Mouse (Mus musculus) MEL (cell line): ENCODE measurements around the gene Spag7. TPM values are rescaled to one million over a fixed set of nuclear protein-coding genes. Genes with fewer than 3 reads are reported as not detected.

Experiments
- DNase-seq: peaks from one replicate; pipeline ENCODE4 v3.0.0; 2011; ENCODE audit warnings: low read depth, low spot score
- H3K27ac ChIP-seq: 2 replicates; pipeline ENCODE4 v1.5.1; 2012; ENCODE audit warnings: low read depth, mild to moderate bottlenecking, control low read depth, low read length, moderate library complexity; ENCODE audit not compliant: control insufficient read depth
- H3K27me3 ChIP-seq, 2 experiments: fragments of 150-350 bp in 1 of 2; sonication (generic) in 1 of 2; 2 replicates each; pipeline ENCODE4 v1.6.1; 2012; ENCODE audit warnings: low read length in 2 of 2, mild to moderate bottlenecking in 2 of 2, improper control_type of control experiment in 1 of 2, moderate library complexity in 1 of 2; ENCODE audit not compliant: insufficient read depth in 2 of 2, control insufficient read depth in 1 of 2
- H3K36me3 ChIP-seq, 2 experiments: 2 replicates each; pipeline ENCODE4 v1.6.1; 2012 to 2014; ENCODE audit warnings: low read length in 2 of 2, improper control_type of control experiment in 1 of 2, inconsistent platforms in 1 of 2, mild to moderate bottlenecking in 1 of 2; ENCODE audit not compliant: insufficient read depth in 2 of 2, control insufficient read depth in 1 of 2
- H3K4me1 ChIP-seq, 2 experiments: fragments of 150-350 bp in 1 of 2; sonication (generic) in 1 of 2; 2 replicates each; pipeline ENCODE4 v1.6.1; 2012; ENCODE audit warnings: low read length in 2 of 2, improper control_type of control experiment in 1 of 2, mild to moderate bottlenecking in 1 of 2; ENCODE audit not compliant: insufficient read depth in 2 of 2, control insufficient read depth in 1 of 2
- H3K4me3 ChIP-seq, 2 experiments: fragments of 150-350 bp in 1 of 2; sonication (generic) in 1 of 2; 2 replicates each; pipeline ENCODE4 v1.5.1; 2012; ENCODE audit warnings: low read depth in 2 of 2, low read length in 2 of 2, mild to moderate bottlenecking in 2 of 2, moderate library complexity in 2 of 2, control low read depth in 1 of 2, improper control_type of control experiment in 1 of 2; ENCODE audit not compliant: control insufficient read depth in 1 of 2, insufficient read depth in 1 of 2
- H3K79me2 ChIP-seq: 2 replicates; pipeline ENCODE4 v1.6.1; 2012; ENCODE audit warnings: mild to moderate bottlenecking, low read length, moderate library complexity; ENCODE audit not compliant: control insufficient read depth, poor library complexity, insufficient read depth
- H3K9ac ChIP-seq: 2 replicates; pipeline ENCODE4 v1.6.1; 2012; ENCODE audit warnings: low read depth, mild to moderate bottlenecking, control low read depth, low read length, moderate library complexity; ENCODE audit not compliant: control insufficient read depth, poor library complexity, severe bottlenecking
- H3K9me3 ChIP-seq: fragments of 150-350 bp; sonication (generic); replicated peaks from 2 replicates; pipeline ENCODE4 v1.6.1; 2012; ENCODE audit warnings: mild to moderate bottlenecking, low read length, improper control_type of control experiment, moderate library complexity; ENCODE audit not compliant: insufficient read depth
- BHLHE40 ChIP-seq: IDR thresholded peaks from 2 replicates; pipeline ENCODE4 v1.6.1; 2012; ENCODE audit warnings: low read depth, mild to moderate bottlenecking, inconsistent platforms, low read length, improper control_type of control experiment, borderline replicate concordance
- CHD1 ChIP-seq: IDR thresholded peaks from 2 replicates; pipeline ENCODE4 v1.6.1; 2012; ENCODE audit warnings: low read depth, mild to moderate bottlenecking, inconsistent platforms, low read length, improper control_type of control experiment
- CHD2 ChIP-seq: IDR thresholded peaks from 2 replicates; pipeline ENCODE4 v1.6.1; 2011; ENCODE audit warnings: low read length, improper control_type of control experiment
- ELF1 ChIP-seq: IDR thresholded peaks from 2 replicates; pipeline ENCODE4 v1.6.1; 2014; ENCODE audit warnings: low read depth, mild to moderate bottlenecking, inconsistent platforms, low read length, improper control_type of control experiment, moderate library complexity
- ETS1 ChIP-seq: IDR thresholded peaks from 2 replicates; pipeline ENCODE4 v1.6.1; 2012; ENCODE audit warnings: low read depth, mild to moderate bottlenecking, inconsistent platforms, low read length, improper control_type of control experiment, moderate library complexity
- GABPA ChIP-seq: IDR thresholded peaks from 2 replicates; pipeline ENCODE4 v1.6.1; 2012; ENCODE audit warnings: low read depth, mild to moderate bottlenecking, inconsistent platforms, low read length, improper control_type of control experiment, moderate library complexity
- GATA1 ChIP-seq: IDR thresholded peaks from 2 replicates; pipeline ENCODE4 v1.6.1; 2011; ENCODE audit warnings: low read depth, low read length, improper control_type of control experiment
- HCFC1 ChIP-seq: IDR thresholded peaks from 2 replicates; pipeline ENCODE4 v1.6.1; 2012; ENCODE audit warnings: low read depth, mild to moderate bottlenecking, inconsistent platforms, low read length, improper control_type of control experiment, moderate library complexity
- JUND ChIP-seq: IDR thresholded peaks from 2 replicates; pipeline ENCODE4 v1.6.1; 2011; ENCODE audit warnings: low read depth, mild to moderate bottlenecking, improper control_type of control experiment, low read length
- KAT2A ChIP-seq: conservative IDR thresholded peaks from 2 replicates; pipeline ENCODE4 v1.6.1; 2012; ENCODE audit warnings: low read depth, low read length, improper control_type of control experiment, inconsistent platforms
- MAFK ChIP-seq: IDR thresholded peaks from 2 replicates; pipeline ENCODE4 v1.6.1; 2011; ENCODE audit warnings: low read depth, mild to moderate bottlenecking, low read length, improper control_type of control experiment, borderline replicate concordance
- MAX ChIP-seq: IDR thresholded peaks from 2 replicates; pipeline ENCODE4 v1.6.1; 2011; ENCODE audit warnings: low read length, improper control_type of control experiment
- MAZ ChIP-seq: IDR thresholded peaks from 2 replicates; pipeline ENCODE4 v1.6.1; 2012; ENCODE audit warnings: low read depth, mild to moderate bottlenecking, inconsistent platforms, low read length, improper control_type of control experiment
- MEF2A ChIP-seq: IDR thresholded peaks from 2 replicates; pipeline ENCODE4 v1.6.1; 2014; ENCODE audit warnings: low read depth, mild to moderate bottlenecking, inconsistent platforms, low read length, improper control_type of control experiment; ENCODE audit not compliant: poor library complexity, insufficient replicate concordance, severe bottlenecking; ENCODE audit errors: extremely low read depth
- MXI1 ChIP-seq: IDR thresholded peaks from 2 replicates; pipeline ENCODE4 v1.6.1; 2011; ENCODE audit warnings: mild to moderate bottlenecking, low read depth, low read length, improper control_type of control experiment
- MYB ChIP-seq: IDR thresholded peaks from 2 replicates; pipeline ENCODE4 v1.6.1; 2011; ENCODE audit warnings: mild to moderate bottlenecking, low read depth, low read length, improper control_type of control experiment
- MYC ChIP-seq: IDR thresholded peaks from 2 replicates; pipeline ENCODE4 v1.6.1; 2011; ENCODE audit warnings: low read depth, mild to moderate bottlenecking, low read length, improper control_type of control experiment, moderate library complexity
- NELFE ChIP-seq: IDR thresholded peaks from 2 replicates; pipeline ENCODE4 v1.6.1; 2011; ENCODE audit warnings: low read depth, low read length, improper control_type of control experiment
- NRF1 ChIP-seq: IDR thresholded peaks from 2 replicates; pipeline ENCODE4 v1.6.1; 2014; ENCODE audit warnings: low read depth, mild to moderate bottlenecking, inconsistent platforms, low read length, improper control_type of control experiment, moderate library complexity; ENCODE audit not compliant: poor library complexity, insufficient read depth, severe bottlenecking
- POLR2A ChIP-seq, 2 experiments: IDR thresholded peaks; 2 replicates each; pipeline ENCODE4 v1.6.1; 2011 to 2012; ENCODE audit warnings: low read length in 2 of 2, mild to moderate bottlenecking in 2 of 2, control low read depth in 1 of 2, improper control_type of control experiment in 1 of 2, low read depth in 1 of 2, moderate library complexity in 1 of 2; ENCODE audit not compliant: control insufficient read depth in 1 of 2, insufficient read depth in 1 of 2, poor library complexity in 1 of 2
- POLR2AphosphoS2 ChIP-seq: IDR thresholded peaks from 2 replicates; pipeline ENCODE4 v1.6.1; 2011; ENCODE audit warnings: low read length, improper control_type of control experiment
- POLR2AphosphoS5 ChIP-seq: IDR thresholded peaks from 2 replicates; pipeline ENCODE4 v1.6.1; 2012; ENCODE audit warnings: low read depth, borderline replicate concordance, mild to moderate bottlenecking, inconsistent platforms, low read length, moderate library complexity, mixed read lengths
- RAD21 ChIP-seq: IDR thresholded peaks from 2 replicates; pipeline ENCODE4 v1.6.1; 2011; ENCODE audit warnings: mild to moderate bottlenecking, low read depth, low read length, improper control_type of control experiment
- RCOR1 ChIP-seq: IDR thresholded peaks from 2 replicates; pipeline ENCODE4 v1.6.1; 2012; ENCODE audit warnings: low read depth, mild to moderate bottlenecking, inconsistent platforms, low read length, improper control_type of control experiment
- SIN3A ChIP-seq: IDR thresholded peaks from 2 replicates; pipeline ENCODE4 v1.6.1; 2012; ENCODE audit warnings: low read length, improper control_type of control experiment, inconsistent platforms
- SMC3 ChIP-seq: IDR thresholded peaks from 2 replicates; pipeline ENCODE4 v1.6.1; 2011; ENCODE audit warnings: low read depth, low read length, improper control_type of control experiment
- TAL1 ChIP-seq: IDR thresholded peaks from 2 replicates; pipeline ENCODE4 v1.6.1; 2012; ENCODE audit warnings: mild to moderate bottlenecking, inconsistent platforms, low read length, moderate library complexity, mixed read lengths
- TBP ChIP-seq: IDR thresholded peaks from 2 replicates; pipeline ENCODE4 v1.8.0; 2011; ENCODE audit warnings: low read depth, low read length, improper control_type of control experiment
- TCF12 ChIP-seq: IDR thresholded peaks from 2 replicates; pipeline ENCODE4 v1.6.1; 2014; ENCODE audit warnings: low read depth, mild to moderate bottlenecking, inconsistent platforms, low read length, improper control_type of control experiment, moderate library complexity
- UBTF ChIP-seq: IDR thresholded peaks from 2 replicates; pipeline ENCODE4 v1.6.1; 2012; ENCODE audit warnings: low read depth, mild to moderate bottlenecking, inconsistent platforms, low read length, improper control_type of control experiment, moderate library complexity, borderline replicate concordance; ENCODE audit not compliant: insufficient read depth
- USF1 ChIP-seq: IDR thresholded peaks from 2 replicates; pipeline ENCODE4 v1.6.1; 2014; ENCODE audit warnings: low read depth, mild to moderate bottlenecking, inconsistent platforms, low read length, improper control_type of control experiment, moderate library complexity
- USF2 ChIP-seq, 2 experiments: IDR thresholded peaks; 2 replicates each; pipeline ENCODE4 v1.6.1; 2011 to 2012; ENCODE audit warnings: improper control_type of control experiment in 2 of 2, low read length in 2 of 2, borderline replicate concordance in 1 of 2, inconsistent platforms in 1 of 2, low read depth in 1 of 2, mild to moderate bottlenecking in 1 of 2; ENCODE audit not compliant: insufficient read depth in 1 of 2
- ZC3H11A ChIP-seq: IDR thresholded peaks from 2 replicates; pipeline ENCODE4 v1.6.1; 2012; ENCODE audit warnings: low read depth, mild to moderate bottlenecking, inconsistent platforms, low read length, improper control_type of control experiment
- ZKSCAN1 ChIP-seq: IDR thresholded peaks from 2 replicates; pipeline ENCODE4 v1.6.1; 2012; ENCODE audit warnings: low read depth, mild to moderate bottlenecking, inconsistent platforms, low read length, improper control_type of control experiment, moderate library complexity
- ZMIZ1 ChIP-seq: IDR thresholded peaks from 2 replicates; pipeline ENCODE4 v1.6.1; 2012; ENCODE audit warnings: low read depth, mild to moderate bottlenecking, inconsistent platforms, low read length, improper control_type of control experiment, moderate library complexity
- ZNF384 ChIP-seq: IDR thresholded peaks from 2 replicates; pipeline ENCODE4 v1.6.1; 2012; ENCODE audit warnings: low read depth, mild to moderate bottlenecking, inconsistent platforms, low read length, improper control_type of control experiment
- polyA plus RNA-seq, 2 experiments: library from polyadenylated mRNA; stranded (reverse) in 1 of 2; unstranded in 1 of 2; fragments of >175 nt in 1 of 2; fragments of >200 nt in 1 of 2; gene quantifications; 2 replicates each; pipeline versions ENCODE4 v1.2.1 to v1.2.4; 2012; ENCODE audit warnings: low replicate concordance in 2 of 2, low read depth in 1 of 2; ENCODE audit not compliant: insufficient read length in 2 of 2, insufficient read depth in 1 of 2, missing spikeins in 1 of 2
- total RNA-seq: library from RNA; depleted of rRNA; stranded (reverse); fragments of 300-350 nt; gene quantifications from 2 replicates; pipeline ENCODE4 v1.2.3, GENCODE M21; 2012

Spag7 gene
- total and polyA plus RNA-seq, 3 experiments: 76.4 to 99.6 TPM; not detected in 1

DNA sequence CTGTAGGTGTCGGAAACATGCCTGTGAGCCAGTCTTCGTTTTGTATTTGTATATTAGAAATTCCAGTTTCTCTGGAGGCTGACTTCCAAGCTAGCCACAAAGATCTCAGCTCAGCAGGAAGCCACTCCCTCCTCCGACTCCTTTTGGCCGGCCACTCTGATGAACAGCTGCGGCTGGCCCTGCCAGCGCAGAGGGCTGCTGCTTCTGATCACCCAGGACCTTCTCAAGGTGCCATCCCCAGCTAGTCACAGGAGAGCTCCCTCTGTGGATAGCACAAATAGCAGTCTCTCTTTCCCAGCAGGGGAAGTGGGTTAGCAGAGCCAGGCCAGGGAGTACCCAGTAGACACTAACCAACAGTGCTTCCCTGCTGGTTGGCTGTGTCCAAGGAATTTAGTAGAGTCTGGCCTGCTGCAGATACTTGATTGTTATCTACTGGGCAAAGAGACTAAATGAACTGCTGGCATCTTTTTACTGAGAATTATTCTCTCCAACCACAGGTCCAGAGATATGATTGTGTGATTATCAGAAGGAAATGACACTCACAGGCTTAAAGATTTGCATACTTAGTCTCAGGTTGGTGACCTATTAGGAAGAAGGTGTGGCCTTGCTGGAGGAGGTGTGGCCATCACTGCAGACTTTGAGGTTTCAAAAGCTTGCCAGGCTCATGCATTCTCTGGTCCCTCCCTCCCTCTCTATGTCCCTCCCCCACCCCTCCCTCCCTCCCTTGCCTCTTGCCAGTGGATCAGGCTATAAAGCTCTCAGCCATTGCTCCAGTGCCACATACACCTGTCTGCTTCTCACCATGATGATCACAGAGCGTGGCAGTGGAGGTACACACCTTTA is 47.0 kb downstream of the Spag7 start:
- H3K9ac ChIP-seq: no peak overlapping the region
- no peak for TF ChIP-seq ZNF384
- TF ChIP-seq USF1: no peak
- no peak for TF ChIP-seq TBP
- TF ChIP-seq BHLHE40: no peak
- no peak for TF ChIP-seq KAT2A
- TF ChIP-seq SMC3: peak; percentile 23; the same call in 1 of the 2 replicates
- no peak for TF ChIP-seq ZMIZ1
- TF ChIP-seq ELF1: peak; percentile 36; the same call in 1 of the 2 replicates
- TF ChIP-seq RCOR1: peak; percentile 41; the same call in 1 of the 2 replicates
- TF ChIP-seq MAFK: no peak
- no peak for TF ChIP-seq MXI1
- TF ChIP-seq GATA1: peak; percentile 85
- no peak for TF ChIP-seq RAD21
- no peak for TF ChIP-seq NELFE
- TF ChIP-seq POLR2A (IDR thresholded peaks at IDR 0.05; ENCODE audit: control insufficient read depth in 1 of 2, insufficient read depth in 1 of 2, low read depth in 1 of 2, low read length in 2 of 2, poor library complexity in 1 of 2): no peak
- no peak for TF ChIP-seq MYB
- no peak for TF ChIP-seq CHD1
- no peak for TF ChIP-seq MEF2A
- TF ChIP-seq POLR2AphosphoS2: no peak
- no peak for TF ChIP-seq POLR2AphosphoS5
- TF ChIP-seq SIN3A: no peak
- no peak for TF ChIP-seq JUND
- no peak for TF ChIP-seq TCF12
- TF ChIP-seq TAL1: no peak
- TF ChIP-seq UBTF: no peak
- 0 out of 2 replicates have a peak, but pooled peaks have one; percentile 37 for TF ChIP-seq HCFC1
- no peak for TF ChIP-seq MYC
- no peak for TF ChIP-seq CHD2
- TF ChIP-seq GABPA: no peak
- TF ChIP-seq NRF1: no peak
- TF ChIP-seq MAZ: no peak; the same call in 1 of the 2 replicates
- 0 out of 2 replicates have a peak, but pooled peaks have one; percentile 29 for TF ChIP-seq ZKSCAN1
- peak; percentile 59 for TF ChIP-seq ETS1
- no peak for TF ChIP-seq MAX
- peak; percentile 12; the same call in 1 of the 2 replicates for TF ChIP-seq ZC3H11A
- TF ChIP-seq USF2 (IDR thresholded peaks at IDR 0.05; ENCODE audit: borderline replicate concordance in 1 of 2, insufficient read depth in 1 of 2, low read depth in 1 of 2, low read length in 2 of 2): no peak

More for the DNA sequence above, 47.0 kb downstream of the Spag7 start:
- H3K27me3 ChIP-seq: no peaks in the 10 kb centered on the region
- H3K9me3 ChIP-seq: no peaks in the 10 kb centered on the region
- peaks cover 5 to 12% of the 10 kb centered on the region in 2 experiments for H3K4me1 ChIP-seq
- no peak overlapping the region for H3K4me3 ChIP-seq
- H3K36me3 ChIP-seq: peaks cover 0 to 12% of the 10 kb centered on the region in 2 experiments; a peak in 2 of 4 replicates
- peak; percentile 95 for DNase-seq
- no peaks in the 10 kb centered on the region for H3K79me2 ChIP-seq
- H3K27ac ChIP-seq: peak overlapping the region; percentile 55
